16 mouse cellular contexts compared by ENCODE assay signal in the genomic region with DNA sequence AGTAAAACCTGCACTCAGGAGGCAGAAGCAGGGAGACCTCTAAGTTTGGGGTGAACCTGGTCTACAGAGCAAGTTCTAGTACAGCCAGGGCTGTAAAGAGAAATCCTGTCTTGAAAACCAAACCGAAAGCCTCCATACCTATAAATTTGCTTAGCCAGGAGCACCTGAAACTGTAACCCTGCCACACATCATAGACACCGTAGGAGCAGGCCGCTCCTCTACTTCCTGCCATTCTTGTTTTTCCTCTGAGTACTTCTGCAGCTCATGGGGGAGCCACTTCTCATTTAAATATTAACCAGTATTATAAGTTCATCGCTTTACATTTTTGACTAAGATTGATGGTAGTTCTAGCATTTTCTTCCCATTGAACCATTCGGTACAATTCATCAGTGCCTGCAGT.
"Had no signal": no experiment of that assay in that cellular context is flagged by ENCODE, and none has a peak within 500 bp of the region (broad histone marks: within the 10 kb centered on the region; RNA-seq: fewer than 3 reads in every experiment).

No protein-coding gene starts in this region.

- ATAC-seq: hindbrain, postnatal 0 days; intestine, embryonic 16.5 days had no signal

- DNase-seq: gastrocnemius, adult 2 months; gastrocnemius, postnatal 10 days; gastrocnemius, postnatal 25 days; heart, adult 18-20 months; heart, postnatal 10 days; heart, postnatal 36 days; kidney, adult 11 months; kidney, adult 2 months; kidney, adult 9 months; kidney, postnatal 14 days; kidney, postnatal 36 days; layer of hippocampus, adult 9-11 months; liver; liver, embryonic 13.5 days had no signal
